Mouse (Mus musculus) activated CD4-positive, CD25-positive, alpha-beta regulatory T cell, adult 4 months (primary cell): Measurements from ENCODE around the gene Npy2r. TPM values are rescaled to one million over a fixed set of nuclear protein-coding genes. Genes with fewer than 3 reads are reported as not detected.

ENCODE experiments used
- ATAC-seq: one replicate; pipeline ENCODE4 v1.8.0; 2017
- polyA plus RNA-seq, 2 experiments: library from polyadenylated mRNA; unstranded; fragments of 100-300 nt; shearing (Covaris generic); gene quantifications; one replicate each; pipeline ENCODE4 v1.2.1; 2017

The Npy2r gene
- polyA plus RNA-seq = not detected

DNA sequence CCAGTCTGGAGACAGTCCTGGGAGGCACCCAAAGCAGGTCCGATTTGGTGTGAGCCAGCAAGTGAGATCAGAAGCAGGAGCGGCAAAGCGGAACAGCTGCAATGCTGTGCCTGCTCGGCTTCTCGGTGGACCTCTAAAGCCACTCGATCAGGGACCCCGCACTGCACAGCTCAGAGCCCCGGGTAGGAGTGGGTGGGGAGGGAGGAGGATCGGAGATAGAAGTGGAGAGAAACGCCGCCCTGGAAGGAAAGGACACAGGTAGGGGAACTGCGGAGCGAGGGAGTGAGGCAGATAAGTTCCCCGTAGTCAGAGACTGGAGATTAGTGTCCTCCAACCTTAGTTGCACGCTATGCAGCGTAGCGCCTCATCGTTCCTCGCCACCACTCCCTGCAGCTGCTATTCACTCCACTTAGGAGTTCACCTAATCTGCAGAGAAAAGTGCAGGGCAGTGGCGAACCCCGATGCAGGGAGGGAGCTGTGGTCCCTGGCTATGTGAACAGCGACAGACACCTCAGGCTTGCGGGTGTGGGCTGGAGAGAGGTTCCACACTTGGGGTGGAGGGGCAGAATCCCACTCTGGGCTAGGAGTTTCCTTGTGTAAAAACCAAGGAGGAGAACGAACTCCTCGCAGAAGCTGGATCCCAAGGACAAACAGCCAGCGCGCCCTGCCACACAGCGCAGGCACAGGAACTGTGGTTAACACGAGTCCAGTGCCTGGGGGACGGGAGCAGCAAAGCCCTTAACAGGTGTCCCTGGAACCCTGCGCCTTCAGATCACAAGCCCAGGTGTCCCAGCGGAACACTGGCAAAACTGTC lies at the start of gene Npy2r:
Gene Npy2r, minus strand, starts transcription at position 177 of the 814 bp plus-strand sequence.
- no peak for ATAC-seq

DNA sequence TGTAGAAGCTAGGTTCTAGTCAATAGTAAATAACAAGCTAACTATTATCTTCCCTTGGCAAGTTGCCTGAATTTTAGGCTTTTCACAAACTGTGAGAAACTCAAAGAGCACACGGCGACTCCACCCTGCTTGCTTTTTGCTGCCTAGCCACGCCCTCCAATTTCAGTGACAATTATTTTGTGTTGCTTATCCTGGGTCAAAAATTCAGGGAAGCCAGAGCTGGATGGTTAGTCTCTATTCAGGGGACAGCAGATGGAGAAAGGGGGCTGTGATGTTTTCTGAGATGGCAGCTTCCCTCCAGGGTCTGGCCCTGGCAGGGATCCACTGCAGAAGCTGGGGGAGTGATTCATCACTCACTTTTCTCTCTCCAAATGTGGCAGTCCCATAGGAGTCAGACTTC lies 9.9 kb upstream of the Npy2r start:
- ATAC-seq = no peak

DNA sequence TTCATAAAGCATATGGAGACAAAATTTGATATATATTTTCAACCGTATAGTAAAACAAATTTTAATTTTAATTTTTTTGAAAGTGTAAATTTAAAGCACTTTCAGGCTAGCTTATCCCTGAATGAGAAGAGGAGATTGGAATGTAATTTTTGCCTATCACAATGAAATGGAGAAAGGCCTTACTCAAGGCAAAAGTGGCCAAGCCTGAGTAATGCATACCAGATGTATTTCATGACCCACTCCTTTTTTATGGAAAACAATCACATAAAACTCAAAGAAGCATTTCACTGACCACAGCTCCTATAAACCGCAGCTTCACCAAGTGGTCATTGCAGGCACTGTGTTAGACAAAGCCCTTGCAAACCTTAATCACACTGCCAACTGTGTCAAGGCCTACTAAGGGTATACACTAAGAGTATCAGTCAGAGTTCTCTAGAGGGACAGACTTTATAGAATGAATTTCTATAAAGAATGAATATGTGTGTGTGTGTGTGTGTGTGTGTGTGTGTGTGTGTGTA lies 8.5 kb upstream of the Npy2r start:
- no peak for ATAC-seq

DNA sequence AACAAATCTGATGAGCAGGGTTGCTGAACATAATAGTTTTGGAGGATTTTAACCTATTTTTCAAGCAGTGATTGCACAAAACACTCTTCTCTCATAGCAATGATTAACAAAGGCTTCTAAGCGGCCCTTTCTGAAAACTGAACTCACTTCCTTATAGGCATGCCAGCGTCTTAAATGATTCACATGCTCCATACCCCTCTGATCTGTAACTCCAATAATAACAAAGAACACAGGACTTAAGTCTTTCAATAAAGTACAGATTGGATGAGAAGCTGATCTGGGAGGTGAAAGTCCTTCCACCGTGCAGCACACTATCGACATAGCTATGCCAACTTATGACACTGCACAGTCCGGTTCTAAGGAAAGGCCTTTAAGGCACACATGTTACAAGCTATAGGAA lies 2.0 kb upstream of the Npy2r start:
- ATAC-seq = no peak

DNA sequence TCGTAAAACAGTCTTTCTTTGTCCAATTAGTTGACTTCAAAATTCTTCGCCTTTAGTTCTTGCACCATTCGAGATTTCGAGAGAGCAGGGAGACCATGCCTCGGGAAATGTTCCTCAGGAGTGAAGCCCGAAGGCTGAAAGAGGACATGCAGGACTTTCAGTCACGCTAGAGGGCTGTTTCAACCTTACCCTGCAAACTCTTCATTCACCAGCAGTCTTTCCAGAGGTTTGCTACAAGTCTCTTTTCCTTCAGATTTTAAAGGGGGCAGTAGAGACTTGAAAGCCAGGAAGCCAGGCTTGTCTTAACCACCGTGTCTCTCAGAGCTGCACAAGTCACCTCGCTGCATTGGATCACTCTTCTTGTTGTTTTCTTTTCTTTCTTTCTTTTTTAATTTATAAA lies 869 bp upstream of the Npy2r start:
- ATAC-seq = no peak

DNA sequence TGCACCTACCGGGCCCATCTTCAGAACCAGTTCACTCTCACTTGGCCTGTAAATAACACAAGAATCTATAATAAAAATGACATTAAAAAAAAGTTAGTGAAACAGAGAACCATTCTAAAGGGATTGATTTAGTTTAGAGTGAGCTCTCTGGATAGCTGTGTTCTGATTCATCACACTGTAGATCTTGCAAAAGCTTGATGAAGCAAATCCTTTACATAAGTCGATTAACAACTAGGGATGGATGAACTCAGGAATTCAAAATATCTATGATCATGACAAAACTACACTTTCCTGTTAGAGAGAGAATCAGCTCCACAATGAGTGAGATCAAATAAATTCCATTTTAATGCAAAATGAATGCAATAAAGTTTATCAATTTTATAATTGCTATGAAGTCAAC lies 6.4 kb downstream of the Npy2r start:
- ATAC-seq = no peak

GRCm38 (mm10) chr3:82539951-82540350 lies 7.9 kb downstream of the Npy2r start:
- no peak for ATAC-seq

DNA sequence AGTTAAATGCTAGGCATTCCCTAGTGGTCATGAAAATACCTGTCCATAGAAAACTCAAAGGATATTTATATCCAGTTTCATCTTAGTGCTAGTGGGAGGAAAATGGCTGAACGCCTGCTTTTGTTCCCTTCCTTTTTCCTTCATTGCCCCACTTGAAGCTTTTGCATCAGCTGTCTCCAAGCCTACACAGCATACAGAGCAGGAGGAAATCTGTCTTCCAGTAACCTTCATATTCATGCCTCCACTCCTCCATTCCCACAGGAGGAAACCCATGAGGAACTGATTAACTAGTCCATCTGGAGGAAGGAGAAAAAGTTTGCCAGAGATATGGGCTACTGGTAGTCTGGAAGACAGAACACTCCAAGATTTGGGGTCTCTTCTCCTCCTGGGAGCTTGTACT lies 23.1 kb downstream of the Npy2r start:
- no peak for ATAC-seq

DNA sequence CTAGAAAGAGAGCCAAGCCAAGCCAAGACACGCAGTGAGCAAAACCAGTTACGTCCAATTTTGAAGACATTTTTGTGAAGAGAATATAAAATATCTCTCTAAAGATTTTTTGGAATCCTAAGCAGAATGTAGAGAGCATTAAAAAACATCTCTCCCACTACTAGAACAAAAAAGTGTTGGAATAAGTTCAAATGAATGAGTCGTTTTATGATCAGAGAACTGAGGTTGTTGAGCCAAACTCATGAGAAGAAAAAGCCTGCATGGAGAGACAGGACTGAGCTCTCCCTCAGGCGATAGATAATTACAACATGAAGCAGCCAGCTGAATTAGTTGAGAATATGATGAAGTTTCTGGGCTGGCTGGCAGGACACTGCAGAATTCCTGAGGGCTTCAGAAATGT lies 49.9 kb downstream of the Npy2r start:
- no peak for ATAC-seq

Other genes starting within 250 kb of the Npy2r start
- 1 to 10 TPM in 1 of 2 experiments, under 1 TPM in 1; 0.75 to 1.1 TPM for gene Map9, start 190.0 kb downstream of the Npy2r start, polyA plus RNA-seq